Mouse (Mus musculus): ENCODE results near the gene Zscan21.

GRCm38 (mm10) chr5:138160842-138161665, 44.4 kb downstream of the Zscan21 start, which contains the start of gene Cops6:
- TF ChIP-seq CTCF (IDR thresholded peaks at IDR 0.05; ENCODE audit: low read depth) (peak; percentile 29), EP300 (optimal IDR thresholded peaks at IDR 0.05) (no peak)

Data from stomach, postnatal 0 days (tissue).